ENCODE assay signal across 20 mouse cellular contexts in genomic region chr8:114703517-114703916, GRCm38 (mm10).
"Had no signal": no experiment of that assay in that cellular context is flagged by ENCODE, and none has a peak within 500 bp of the region (broad histone marks: within the 10 kb centered on the region; RNA-seq: fewer than 3 reads in every experiment).

No protein-coding gene starts in this region.

- H3K4me3 ChIP-seq: layer of hippocampus, adult 2 months; liver, embryonic 13.5 days; megakaryocyte, embryonic 14.5 days; midbrain, embryonic 10.5 days; midbrain, embryonic 13.5 days; myocyte; neural tube, embryonic 13.5 days had no signal

- DNase-seq: kidney, adult 18-20 months; kidney, adult 9 months; kidney, postnatal 14 days; layer of hippocampus, adult 9-11 months; liver, embryonic 13.5 days; lung, postnatal 14 days; retina, postnatal 1 day; right cerebral cortex, postnatal 25 days; spleen, adult 18-20 months; thymus, adult 18-20 months; thymus, postnatal 36 days had no signal

- H3K9ac ChIP-seq: liver, embryonic 13.5 days; midbrain, embryonic 13.5 days; neural tube, embryonic 13.5 days had no signal

- H3K4me2 ChIP-seq: liver, embryonic 13.5 days; midbrain, embryonic 13.5 days; neural tube, embryonic 13.5 days had no signal

- H3K4me1 ChIP-seq: liver, embryonic 13.5 days; megakaryocyte, embryonic 14.5 days had no signal

- H3K9me3 ChIP-seq: liver, embryonic 13.5 days; midbrain, embryonic 10.5 days; midbrain, embryonic 13.5 days; neural tube, embryonic 13.5 days had no signal

- ATAC-seq: inflammation-experienced regulatory T-cells, adult 6 months; intestine, embryonic 16.5 days; midbrain, embryonic 13.5 days; midbrain, embryonic 16.5 days had no signal

- H3K27ac ChIP-seq: layer of hippocampus, adult 2 months; liver, embryonic 13.5 days; midbrain, embryonic 10.5 days; midbrain, embryonic 13.5 days; neural tube, embryonic 13.5 days had no signal

- H3K27me3 ChIP-seq: liver, embryonic 13.5 days; megakaryocyte, embryonic 14.5 days; midbrain, embryonic 13.5 days; neural tube, embryonic 13.5 days had no signal

- H3K36me3 ChIP-seq: liver, embryonic 13.5 days; midbrain, embryonic 10.5 days; midbrain, embryonic 13.5 days; neural tube, embryonic 13.5 days had no signal
